Mouse (Mus musculus) pancreas, adult 10 weeks (tissue): ENCODE data around the gene Zbtb49. TPM values are rescaled to one million over a fixed set of nuclear protein-coding genes. Genes with fewer than 3 reads are reported as not detected.

ENCODE experiments used
- polyA plus RNA-seq: library from polyadenylated mRNA; stranded (reverse); fragments of 350-450 nt; fragmentation: Illumina TruSeq; extraction: RNeasy Lipid Tissue Mini Kit (QIAGEN cat#74804); gene quantifications from one replicate; pipeline ENCODE4 v1.2.3, GENCODE M21; 2015; ENCODE audit warnings: low read depth, low replicate concordance; ENCODE audit not compliant: insufficient read depth

The Zbtb49 gene
- polyA plus RNA-seq, result 5.5 TPM

DNA sequence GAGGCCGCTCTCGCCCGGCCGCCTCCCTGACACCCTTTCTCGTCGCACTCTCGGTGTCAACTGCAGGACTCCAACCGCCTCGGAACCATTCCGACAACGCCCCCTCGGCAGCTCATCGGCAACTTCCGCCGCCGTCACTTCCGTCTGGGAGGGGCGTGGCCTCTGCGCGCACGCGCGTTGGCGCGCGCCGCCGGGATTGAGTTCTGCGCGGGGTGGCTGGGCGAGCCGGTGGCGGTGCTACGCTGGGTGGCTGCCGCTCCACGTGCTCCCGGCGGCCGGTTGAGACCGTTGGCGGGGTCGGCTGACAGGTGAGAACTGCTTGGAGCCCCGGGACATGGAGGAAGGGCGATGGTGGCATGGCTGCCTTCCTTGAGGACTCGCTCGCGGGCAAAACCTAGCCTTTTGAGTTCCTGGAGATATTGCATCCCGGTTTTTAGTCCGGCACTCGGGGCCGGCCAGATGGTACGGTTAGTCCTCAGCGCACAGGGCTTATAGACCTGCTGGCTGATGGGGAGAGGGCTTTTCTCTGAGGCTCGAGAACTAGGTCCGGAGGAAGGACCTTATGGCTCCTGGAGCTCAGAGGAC lies at the start of gene Zbtb49, which contains the start of gene Lyar:
TSS of gene Zbtb49 (minus strand) at position 130 of the 585 bp plus-strand sequence.
TSS of gene Lyar (plus strand) at position 143 of the 585 bp plus-strand sequence.

DNA sequence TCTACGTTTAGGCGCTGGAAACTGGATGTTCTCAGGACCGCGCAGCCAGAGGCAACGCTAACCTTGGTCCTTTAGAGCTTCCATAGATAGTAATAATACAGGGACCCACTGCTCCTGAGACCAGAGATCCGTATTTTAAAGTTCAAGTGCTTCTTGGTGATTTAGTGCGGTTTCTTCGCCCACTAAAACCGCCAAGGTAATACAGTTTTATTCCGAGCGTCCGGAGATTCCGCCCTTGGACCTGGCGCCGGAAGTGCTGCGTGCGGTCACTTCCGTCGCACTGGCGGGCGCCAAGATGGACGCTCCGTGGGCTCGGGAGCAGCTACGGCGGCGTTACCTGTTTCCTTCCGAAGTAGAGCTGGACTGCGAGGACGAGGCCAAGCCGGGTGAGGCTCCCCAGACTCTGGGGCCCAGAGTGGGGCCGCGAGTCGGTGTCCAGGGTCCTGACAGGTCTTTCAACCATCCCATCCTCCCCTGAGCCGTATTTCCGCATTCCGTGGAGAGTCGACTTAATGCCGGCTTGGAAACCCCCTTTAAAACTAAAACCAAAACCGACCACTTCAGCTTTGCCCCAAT lies 39.9 kb upstream of the Zbtb49 start, which contains the start of gene Tmem128:
TSS of gene Tmem128 (plus strand) at position 79 of the 576 bp plus-strand sequence.

GRCm38 (mm10) chr5:38159634-38160413 lies 60.4 kb downstream of the Zbtb49 start, which contains the start of gene Nsg1:
Gene Nsg1, minus strand, starts transcription at chr5:38159907.

Other genes starting within 250 kb of the Zbtb49 start
- gene Stx18, start 181.7 kb downstream of the Zbtb49 start, polyA plus RNA-seq, result 9.8 TPM
- gene Nsg1, start 60.5 kb downstream of the Zbtb49 start, polyA plus RNA-seq, result 4.9 TPM
- gene Lyar, start within 50 bp of the Zbtb49 start, polyA plus RNA-seq, result 8.7 TPM
- gene Tmem128, start 39.7 kb upstream of the Zbtb49 start, polyA plus RNA-seq, result 9.2 TPM
- not detected for gene Otop1, start 55.5 kb upstream of the Zbtb49 start, polyA plus RNA-seq
- gene Drd5, start 98.9 kb upstream of the Zbtb49 start, polyA plus RNA-seq, result not detected